Mouse (Mus musculus) heart, embryonic 10.5 days (tissue): Measurements from ENCODE around the gene Acnat1. TPM values are rescaled to one million over a fixed set of nuclear protein-coding genes. Genes with fewer than 3 reads are reported as not detected.
"Not testable (repeated sequence)": the region's sequence is repeated elsewhere in the genome, so short reads cannot be mapped to it uniquely, and the experiment has no call there.

Experiments
- DNase-seq: peaks from one replicate; pipeline ENCODE4 v3.0.0-alpha.2; 2017; ENCODE audit warnings: low spot score
- H3K27ac ChIP-seq: fragments of 300-500 bp; sonication (generic); 2 replicates; pipeline ENCODE4 v1.5.1; 2016; ENCODE audit warnings: mild to moderate bottlenecking
- H3K27me3 ChIP-seq: fragments of 300-500 bp; sonication (generic); 2 replicates; pipeline ENCODE4 v1.6.1; 2016; ENCODE audit warnings: mild to moderate bottlenecking; ENCODE audit not compliant: poor library complexity, insufficient read depth, severe bottlenecking
- H3K36me3 ChIP-seq: fragments of 300-500 bp; sonication (generic); 2 replicates; pipeline ENCODE4 v1.6.1; 2016; ENCODE audit warnings: mild to moderate bottlenecking, moderate library complexity
- H3K4me1 ChIP-seq: fragments of 300-500 bp; sonication (generic); 2 replicates; pipeline ENCODE4 v1.6.1; 2016; ENCODE audit warnings: mild to moderate bottlenecking
- H3K4me3 ChIP-seq: fragments of 300-500 bp; sonication (generic); 2 replicates; pipeline ENCODE4 v1.5.1; 2016; ENCODE audit warnings: mild to moderate bottlenecking, moderate library complexity
- H3K9me3 ChIP-seq: fragments of 300-500 bp; sonication (generic); 2 replicates; pipeline ENCODE4 v1.6.1; 2016; ENCODE audit warnings: mild to moderate bottlenecking, moderate library complexity
- WGBS: fragments of 180-500 bp; shearing (Covaris S2); methylation state at CpG from one replicate; pipeline ENCODE4 v1.1.7; 2016; 5-methylcytosine and 5-hydroxymethylcytosine counted together
- polyA plus RNA-seq: library from polyadenylated mRNA; unstranded; fragments of >200 nt; fragmentation: Nextera tagmentation; extraction: Ambion mirVana; gene quantifications from 2 replicates; pipeline ENCODE4 v1.2.1, GENCODE M21; 2016

Acnat1 gene
- polyA plus RNA-seq, result not detected in 2 replicates

DNA sequence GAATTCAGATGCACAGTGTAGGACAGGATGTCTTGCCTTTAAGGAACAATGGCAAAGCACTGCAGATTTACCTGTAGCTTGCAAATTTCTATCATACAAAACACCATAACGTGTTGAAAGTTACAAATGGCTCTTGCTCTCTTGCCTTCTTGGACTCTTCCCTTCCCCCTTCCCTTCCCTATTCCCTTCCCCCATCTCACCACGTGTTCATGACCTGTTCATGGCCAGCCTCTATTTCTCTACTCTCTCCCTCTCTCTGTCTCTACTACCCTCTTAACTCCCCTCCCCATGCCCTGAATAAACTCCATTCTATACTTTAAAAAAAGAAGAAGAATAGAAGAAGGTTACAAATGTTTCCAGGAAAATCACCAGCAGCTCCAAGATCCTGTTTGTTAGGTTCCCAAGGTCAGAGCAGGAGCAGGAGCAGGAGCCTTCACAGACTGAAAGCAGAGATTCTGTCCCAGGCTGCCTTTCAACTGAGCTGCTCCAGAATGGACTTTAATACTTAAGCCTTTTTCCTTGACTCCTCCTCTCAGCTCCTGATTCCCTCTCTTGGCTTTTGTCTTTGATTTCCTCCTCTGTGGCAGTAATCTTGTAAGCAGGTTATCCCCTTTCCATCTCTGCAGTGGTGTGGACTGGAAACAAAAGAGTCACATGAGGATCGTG lies at the start of gene Acnat1:
Gene Acnat1 (minus strand): TSS at position 478 of the 666 bp plus-strand sequence.
- Histone ChIP-seq H3K4me3 (no peak within 1 kb of the TSS), H3K36me3 (no peaks in the 10 kb centered on the region), H3K27ac (no peak within 1 kb of the TSS), H3K9me3 (no peaks in the 10 kb centered on the region), H3K4me1 (no peaks in the 10 kb centered on the region), H3K27me3 (no peaks in the 10 kb centered on the region)
- 50% methylated on average over 3 of the region's 3 CpGs for WGBS
- DNase-seq, result no peak

DNA sequence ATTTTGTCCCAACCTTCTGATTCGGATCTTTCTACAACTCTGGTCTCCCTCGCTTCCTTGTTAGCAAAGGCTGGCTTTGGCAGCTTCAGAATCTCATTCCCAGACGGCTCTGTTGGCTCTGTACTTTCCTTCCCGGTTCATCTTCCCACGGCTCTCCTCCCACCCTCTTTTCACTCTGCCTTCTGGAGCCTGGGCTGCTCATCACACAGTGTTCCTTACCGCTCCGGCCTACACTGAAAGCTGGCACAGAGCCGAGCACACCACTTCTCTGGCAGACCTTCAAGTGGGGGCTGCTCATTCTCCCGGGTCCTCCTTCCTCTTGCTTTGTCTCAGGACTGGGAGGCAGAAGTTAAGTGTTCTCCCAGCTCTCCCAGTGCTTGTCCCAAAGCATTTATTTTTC lies 48.9 kb upstream of the Acnat1 start:
- Histone ChIP-seq H3K27ac (no peak overlapping the region), H3K36me3 (peaks cover 38% of the 10 kb centered on the region), H3K9me3 (no peaks in the 10 kb centered on the region), H3K4me3 (peak overlapping the region; percentile 77; the same call in 1 of the 2 replicates), H3K27me3 (no peaks in the 10 kb centered on the region), H3K4me1 (peaks cover 9% of the 10 kb centered on the region; the same call in 1 of the 2 replicates)
- WGBS, result 84% methylated on average over 9 of the region's 9 CpGs
- no peak for DNase-seq

DNA sequence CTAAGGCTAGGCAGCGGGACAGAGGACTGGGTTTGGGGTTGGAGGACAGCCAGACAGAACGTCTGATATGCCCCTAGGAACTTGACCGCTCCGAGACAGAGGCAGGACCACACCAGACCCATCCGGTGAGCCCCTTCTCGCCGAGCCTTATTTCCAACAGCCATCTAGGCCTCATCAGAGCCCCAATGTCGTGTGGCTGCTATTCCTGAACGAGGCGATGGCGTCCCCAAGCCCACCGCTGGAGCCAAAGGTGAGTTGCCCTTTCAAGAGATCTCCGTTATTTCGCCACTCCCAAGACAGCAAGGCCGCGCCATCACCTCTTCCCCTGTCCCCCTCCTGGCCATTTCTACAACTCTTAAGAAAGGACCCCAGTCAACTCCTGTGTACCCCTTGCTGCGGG lies 47.6 kb upstream of the Acnat1 start:
- H3K27ac ChIP-seq, result peak overlapping the region; percentile 89
- H3K4me1 ChIP-seq, result peaks cover 9% of the 10 kb centered on the region; the same call in 1 of the 2 replicates
- WGBS, result under 1% methylated on average over 17 of the region's 17 CpGs

DNA sequence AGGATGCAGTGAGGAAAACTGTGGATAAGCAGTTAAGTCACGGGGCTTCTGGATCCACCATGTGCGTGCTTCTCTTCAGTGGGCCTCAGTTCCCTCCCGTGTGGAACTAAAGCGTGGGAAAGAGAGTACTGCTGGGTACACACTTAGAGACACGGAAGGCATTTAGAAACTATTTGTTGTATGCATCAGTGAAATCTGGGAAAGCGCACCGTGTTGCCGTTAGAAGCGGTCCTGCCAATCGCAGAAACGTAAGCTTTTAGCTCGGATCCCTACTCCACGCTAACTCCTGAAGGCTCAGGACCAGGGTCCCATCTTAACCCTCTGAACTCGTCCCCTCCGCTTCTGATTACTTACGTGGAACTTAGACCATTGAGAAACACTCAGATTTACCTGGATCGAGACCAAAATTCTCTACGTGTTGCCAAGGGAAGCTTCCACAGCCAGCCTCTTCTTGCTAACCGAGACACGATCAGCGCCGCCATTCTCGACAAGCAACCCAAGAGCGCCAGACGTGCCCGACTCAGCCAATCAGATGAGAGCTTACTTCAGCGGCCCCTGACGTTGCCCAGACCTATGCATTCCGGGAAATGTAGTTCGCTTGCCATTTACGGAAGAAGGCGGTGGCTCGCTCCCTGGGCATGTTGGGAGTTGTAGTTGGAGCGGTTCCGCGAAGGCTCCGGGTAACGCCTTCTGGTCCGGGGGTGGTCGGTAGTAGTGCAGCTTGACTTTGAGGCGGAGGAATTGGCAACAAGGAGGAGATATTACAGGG lies 47.0 kb upstream of the Acnat1 start, which contains the start of the genes Mrpl50 and Zfp189:
Gene Mrpl50 (minus strand): TSS at position 522 of the 769 bp plus-strand sequence.
Gene Zfp189 (plus strand): TSS at position 605 of the 769 bp plus-strand sequence.
- Histone ChIP-seq H3K36me3 (peaks cover 38% of the 10 kb centered on the region), H3K4me1 (peaks cover 9% of the 10 kb centered on the region; the same call in 1 of the 2 replicates), H3K27me3 (no peaks in the 10 kb centered on the region), H3K27ac (peak within 1 kb of the TSS; percentile 89), H3K9me3 (no peaks in the 10 kb centered on the region), H3K4me3 (peak within 1 kb of the TSS; percentile 77)
- DNase-seq, result peak; percentile 99
- under 1% methylated on average over 41 of the region's 41 CpGs for WGBS

More for the DNA sequence above, 47.6 kb upstream of the Acnat1 start:
- Histone ChIP-seq H3K36me3 (peaks cover 38% of the 10 kb centered on the region), H3K27me3 (no peaks in the 10 kb centered on the region), H3K9me3 (no peaks in the 10 kb centered on the region), H3K4me3 (peak overlapping the region; percentile 77)
- DNase-seq, result no peak

- Histone ChIP-seq H3K27ac (no peak overlapping the region), H3K36me3 (peaks cover 33% of the 10 kb centered on the region), H3K4me3 (peak overlapping the region; percentile 77), H3K9me3 (no peaks in the 10 kb centered on the region), H3K4me1 (peaks cover 9% of the 10 kb centered on the region; the same call in 1 of the 2 replicates), H3K27me3 (no peaks in the 10 kb centered on the region)
- no peak for DNase-seq
- WGBS, result 74% methylated on average over 5 of the region's 5 CpGs
Observed at GRCm38 (mm10) chr4:49519476-49519875, 45.8 kb upstream of the Acnat1 start.

DNA sequence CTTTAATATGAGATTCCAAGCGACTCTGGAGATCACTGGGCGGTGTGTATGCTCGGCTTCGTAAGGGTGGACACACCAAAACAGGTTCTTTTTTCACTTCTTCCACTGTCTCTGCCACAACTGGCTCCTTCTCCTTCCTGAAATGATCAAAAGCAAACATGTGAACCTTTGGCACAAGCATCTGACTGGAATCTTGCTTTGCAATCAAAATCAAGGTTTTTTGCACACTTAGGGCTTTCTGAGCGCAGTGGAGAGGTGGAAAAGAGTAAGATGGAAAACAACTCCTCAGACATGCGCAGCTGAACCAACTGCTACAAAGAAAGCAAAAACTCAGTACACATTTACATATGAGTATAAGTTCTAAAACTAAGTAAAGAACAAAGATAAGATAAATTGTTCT lies 40.7 kb upstream of the Acnat1 start:
- Histone ChIP-seq H3K27ac (no peak overlapping the region), H3K4me1 (0 out of 2 replicates have a peak, but pooled peaks cover 2% of the 10 kb centered on the region), H3K36me3 (peaks cover 38% of the 10 kb centered on the region), H3K27me3 (no peaks in the 10 kb centered on the region), H3K4me3 (no peak overlapping the region), H3K9me3 (no peaks in the 10 kb centered on the region)
- whole genome bisulfite sequencing, result 95% methylated on average over 6 of the region's 6 CpGs
- no peak for DNase-seq

- WGBS, result 88% methylated on average over 4 of the region's 4 CpGs
- Histone ChIP-seq H3K36me3 (peaks cover 29% of the 10 kb centered on the region), H3K9me3 (no peaks in the 10 kb centered on the region), H3K4me1 (no peaks in the 10 kb centered on the region), H3K4me3 (no peak overlapping the region), H3K27me3 (no peaks in the 10 kb centered on the region), H3K27ac (no peak overlapping the region)
- DNase-seq, result no peak
Observed at GRCm38 (mm10) chr4:49512636-49513035, 38.9 kb upstream of the Acnat1 start.

GRCm38 (mm10) chr4:49510236-49510835 lies 36.6 kb upstream of the Acnat1 start:
- WGBS, result 100% methylated on average over 1 of the region's 1 CpGs

GRCm38 (mm10) chr4:49509183-49509582 lies 35.5 kb upstream of the Acnat1 start:
- H3K4me1 ChIP-seq, result 0 out of 2 replicates have a peak, but pooled peaks cover 6% of the 10 kb centered on the region
- no peak overlapping the region for H3K27ac ChIP-seq
- no peak for DNase-seq
- 81% methylated on average over 2 of the region's 2 CpGs for WGBS
- no peak overlapping the region for H3K4me3 ChIP-seq
- H3K36me3 ChIP-seq, result peaks cover 21% of the 10 kb centered on the region
- no peaks in the 10 kb centered on the region for H3K27me3 ChIP-seq
- no peaks in the 10 kb centered on the region for H3K9me3 ChIP-seq

More at GRCm38 (mm10) chr4:49510236-49510835, 36.6 kb upstream of the Acnat1 start:
- H3K4me3 ChIP-seq, H3K4me1 ChIP-seq, H3K27ac ChIP-seq, H3K27me3 ChIP-seq, H3K9me3 ChIP-seq, DNase-seq: not testable (repeated sequence)
- H3K36me3 ChIP-seq, result peaks cover 25% of the 10 kb centered on the region

DNA sequence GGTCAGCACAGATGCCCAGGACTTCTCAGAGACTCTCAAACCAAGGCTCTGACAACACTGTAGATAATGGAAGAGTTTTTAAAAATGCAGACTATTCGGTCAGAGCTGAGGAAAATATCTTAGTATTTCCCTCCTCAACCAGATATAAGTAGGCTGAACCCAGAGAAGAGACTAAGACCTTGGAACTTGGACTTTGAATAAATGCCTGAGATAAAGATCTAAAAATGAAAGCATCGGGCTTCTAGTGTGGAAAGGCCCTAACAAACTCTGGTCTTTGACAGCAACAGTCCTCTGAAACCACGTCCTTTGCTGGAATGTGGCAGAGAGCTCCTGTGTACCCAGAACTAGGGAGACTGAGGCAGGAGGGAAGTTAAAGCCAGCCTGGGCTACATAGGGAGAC lies 32.7 kb upstream of the Acnat1 start, which contains the start of gene Baat:
Gene Baat (minus strand): TSS at position 172 of the 400 bp plus-strand sequence.
- no peak for DNase-seq
- WGBS, result 56% methylated on average over 3 of the region's 3 CpGs
- Histone ChIP-seq H3K4me3 (no peak within 1 kb of the TSS), H3K27ac (no peak within 1 kb of the TSS), H3K9me3 (no peaks in the 10 kb centered on the region), H3K36me3 (no peaks in the 10 kb centered on the region), H3K27me3 (no peaks in the 10 kb centered on the region), H3K4me1 (0 out of 2 replicates have a peak, but pooled peaks cover 6% of the 10 kb centered on the region)

DNA sequence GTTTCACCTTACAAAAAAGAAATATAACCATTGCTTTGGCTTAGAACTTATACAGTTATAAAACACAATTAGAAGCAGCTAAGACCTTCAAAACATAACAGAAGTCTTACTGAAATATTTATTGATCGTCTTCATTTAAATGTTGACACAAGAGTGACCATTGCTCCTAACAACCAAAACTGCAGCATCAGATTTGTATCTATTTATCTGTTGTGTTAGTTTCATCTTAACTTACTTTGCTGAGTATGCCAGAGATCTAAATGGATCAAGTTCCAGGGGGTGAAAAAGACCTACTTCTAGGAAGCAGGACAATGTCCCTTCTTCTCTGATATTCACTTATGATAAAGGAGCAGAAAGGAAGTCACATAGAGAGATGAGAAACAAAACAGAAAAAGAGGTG lies 29.9 kb upstream of the Acnat1 start:
- H3K36me3 ChIP-seq, result no peaks in the 10 kb centered on the region
- no peak for DNase-seq
- H3K4me1 ChIP-seq, result 0 out of 2 replicates have a peak, but pooled peaks cover 6% of the 10 kb centered on the region
- no peaks in the 10 kb centered on the region for H3K27me3 ChIP-seq
- no peak overlapping the region for H3K4me3 ChIP-seq
- H3K27ac ChIP-seq, result no peak overlapping the region
- no peaks in the 10 kb centered on the region for H3K9me3 ChIP-seq
- 79% methylated on average over 1 of the region's 1 CpGs for WGBS

DNA sequence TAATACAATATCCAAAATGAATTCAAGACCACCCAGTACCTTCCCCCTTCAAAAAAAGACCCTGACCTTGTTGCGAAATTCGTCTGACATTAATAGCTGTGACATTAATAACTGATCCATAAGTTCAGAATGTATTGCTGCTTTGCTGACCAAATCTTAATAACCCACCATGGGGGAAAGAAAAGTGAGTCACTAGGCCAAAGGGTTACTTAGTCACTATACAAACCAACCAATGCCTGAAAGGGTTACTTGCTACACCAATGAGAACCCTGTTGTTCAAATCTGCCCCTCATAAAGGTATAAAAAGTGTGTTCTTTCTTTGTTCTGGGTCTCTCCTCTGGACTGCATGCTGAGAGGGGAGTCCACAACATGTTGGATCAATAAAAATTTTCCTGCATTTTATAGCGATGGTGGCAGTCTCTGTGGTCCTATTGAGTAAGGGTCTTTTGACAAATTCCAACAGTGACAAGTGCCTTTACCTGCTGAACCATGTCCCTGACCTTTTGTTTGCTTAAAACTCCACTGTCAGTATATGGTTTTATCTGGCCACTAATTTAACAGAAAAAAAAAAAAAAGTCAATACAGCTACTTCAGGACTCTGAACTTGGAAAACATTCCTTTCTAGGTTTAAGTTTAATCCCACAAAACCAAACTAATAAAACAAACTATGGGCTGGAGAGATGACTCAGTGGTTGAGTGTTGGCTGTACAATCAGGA lies 12.4 kb upstream of the Acnat1 start:
- not testable (repeated sequence) for H3K36me3 ChIP-seq, DNase-seq, H3K27ac ChIP-seq, H3K27me3 ChIP-seq, H3K9me3 ChIP-seq, H3K4me3 ChIP-seq, H3K4me1 ChIP-seq
- 80% methylated on average over 3 of the region's 3 CpGs for WGBS
